Mouse (Mus musculus): ENCODE measurements around the gene Parp16.

- TF ChIP-seq MAX (IDR thresholded peaks at IDR 0.05) (no peak), CTCF (IDR thresholded peaks at IDR 0.05; ENCODE audit: control insufficient read depth, insufficient read depth, insufficient read length) (no peak), USF1 (IDR thresholded peaks at IDR 0.05; ENCODE audit: low read depth) (no peak), MYOG (IDR thresholded peaks at IDR 0.05; ENCODE audit: control insufficient read depth, extremely low read depth, insufficient read length) (no peak), FOSL1 (IDR thresholded peaks at IDR 0.05; ENCODE audit: insufficient read depth, low read length, poor library complexity, severe bottlenecking) (no peak), MYOD1 (IDR thresholded peaks at IDR 0.05; ENCODE audit: control insufficient read depth, insufficient read length, low read depth) (no peak), CEBPB (IDR thresholded peaks at IDR 0.05; ENCODE audit: low read depth) (no peak)
Measured at GRCm38 (mm10) chr9:65273048-65273809, 78.1 kb downstream of the Parp16 start.

Data from C2C12 (cell line).